Mouse (Mus musculus): ENCODE data around the gene Olfr1062. TPM values are rescaled to one million over a fixed set of nuclear protein-coding genes. Genes with fewer than 3 reads are reported as not detected.
"Not testable (repeated sequence)": the region's sequence is repeated elsewhere in the genome, so short reads cannot be mapped to it uniquely, and the experiment has no call there.

Olfr1062 gene
- total and polyA plus RNA-seq, 2 experiments from 2014 or later, result not detected

DNA sequence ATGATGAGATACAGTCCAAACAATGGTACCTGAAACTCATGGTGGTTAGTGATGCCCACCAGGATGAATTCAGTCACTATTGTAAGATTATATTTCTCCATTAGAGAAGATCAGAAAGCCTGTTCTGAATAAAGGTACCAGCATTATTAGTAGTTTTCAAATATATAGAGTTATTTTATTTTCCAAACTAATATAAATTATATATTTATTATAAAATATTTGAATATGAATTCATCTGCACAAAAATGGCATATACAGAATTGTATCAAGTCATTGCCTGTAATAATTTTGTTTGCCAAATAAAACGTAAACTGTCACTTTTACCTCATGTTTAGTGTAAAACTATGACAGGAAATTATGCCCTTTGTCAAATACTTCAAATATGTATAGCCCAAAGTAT, 12.6 kb downstream of the Olfr1062 start, which contains the start of gene Olfr1061:
Gene Olfr1061 (minus strand): TSS at position 101 of the 400 bp plus-strand sequence.
- Histone ChIP-seq H3K9ac (replicated peaks; ENCODE audit: low read length, poor library complexity, severe bottlenecking) (no peak within 1 kb of the TSS), H3K9me3 (ENCODE audit: low read length) (no peaks in the 10 kb centered on the region), H3K27me3 (ENCODE audit: insufficient read depth, low read length) (no peaks in the 10 kb centered on the region), H3K4me2 (ENCODE audit: low read depth, low read length, poor library complexity, severe bottlenecking) (no peak within 1 kb of the TSS), H3K4me1 (ENCODE audit: insufficient read depth, low read length) (no peaks in the 10 kb centered on the region), H3K4me3 (ENCODE audit: low read depth, low read length) (no peak within 1 kb of the TSS), H3K27ac (ENCODE audit: low read depth, low read length) (no peak within 1 kb of the TSS), H3K36me3 (ENCODE audit: insufficient read depth, low read length) (no peaks in the 10 kb centered on the region)
- ATAC-seq (ENCODE audit: low FRiP score), result no peak
- no peak for TF ChIP-seq CTCF (IDR thresholded peaks at IDR 0.05)
- no peak for DNase-seq (ENCODE audit: low spot score)
- WGBS, result 80% methylated on average over 1 of the region's 1 CpGs

DNA sequence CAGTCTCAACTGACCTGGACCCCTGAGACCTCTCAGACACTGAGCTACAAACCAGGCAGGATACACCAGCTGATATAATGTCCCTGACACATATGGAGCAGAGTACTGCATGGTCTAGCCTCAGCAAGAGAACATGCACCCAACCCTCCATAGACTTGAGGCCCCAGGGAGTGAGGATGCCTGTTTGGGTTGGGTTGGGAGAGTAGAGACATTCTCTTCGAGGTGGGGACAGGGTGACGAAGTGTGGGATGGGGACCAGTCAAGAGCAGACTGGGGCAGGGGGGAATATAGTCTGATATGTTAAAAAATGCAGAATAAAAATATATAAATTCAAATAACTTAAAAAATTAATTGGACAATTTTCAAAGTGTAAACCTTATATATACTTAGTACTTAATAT, 31.4 kb downstream of the Olfr1062 start:
- H3K4me2 ChIP-seq (ENCODE audit: low read depth, low read length, poor library complexity, severe bottlenecking), result no peak overlapping the region
- 88% methylated on average over 2 of the region's 2 CpGs for WGBS
- H3K4me1 ChIP-seq (ENCODE audit: insufficient read depth, low read length), result no peaks in the 10 kb centered on the region
- TF ChIP-seq CTCF (IDR thresholded peaks at IDR 0.05), result no peak
- no peak for ATAC-seq (ENCODE audit: low FRiP score)
- no peak overlapping the region for H3K27ac ChIP-seq (ENCODE audit: low read depth, low read length)
- H3K36me3 ChIP-seq (ENCODE audit: insufficient read depth, low read length), result no peaks in the 10 kb centered on the region
- H3K27me3 ChIP-seq (ENCODE audit: insufficient read depth, low read length), result no peaks in the 10 kb centered on the region
- H3K9me3 ChIP-seq (ENCODE audit: low read length), result no peaks in the 10 kb centered on the region
- DNase-seq (ENCODE audit: low spot score), result no peak
- no peak overlapping the region for H3K9ac ChIP-seq (replicated peaks; ENCODE audit: low read length, poor library complexity, severe bottlenecking)
- no peak overlapping the region for H3K4me3 ChIP-seq (ENCODE audit: low read depth, low read length)

DNA sequence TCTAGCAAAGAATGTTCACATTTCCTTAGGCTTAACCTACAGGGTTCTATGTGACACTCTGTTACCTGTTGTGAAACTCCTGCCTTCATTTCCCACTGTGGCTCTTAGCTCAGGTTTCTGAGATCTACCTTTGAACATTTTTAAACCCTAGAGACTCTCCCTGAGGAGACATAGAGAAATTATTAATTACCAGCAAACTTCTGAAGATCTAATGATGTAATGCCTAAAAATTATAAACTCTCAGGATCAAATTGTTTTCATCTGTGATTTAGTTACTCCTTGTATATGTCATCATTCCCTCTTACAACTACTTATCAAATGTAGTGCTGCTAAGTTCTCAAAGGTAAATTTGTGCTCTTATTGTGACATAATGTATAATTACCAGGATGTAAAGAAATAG, 38.1 kb downstream of the Olfr1062 start, which contains the start of gene Olfr1058:
Gene Olfr1058 (minus strand): TSS at position 101 of the 400 bp plus-strand sequence.
- not testable (repeated sequence) for H3K9me3 ChIP-seq (ENCODE audit: low read length); H3K27me3 ChIP-seq (ENCODE audit: insufficient read depth, low read length); H3K4me3 ChIP-seq (ENCODE audit: low read depth, low read length); DNase-seq (ENCODE audit: low spot score); H3K4me1 ChIP-seq (ENCODE audit: insufficient read depth, low read length); ATAC-seq (ENCODE audit: low FRiP score); H3K27ac ChIP-seq (ENCODE audit: low read depth, low read length); H3K9ac ChIP-seq (replicated peaks; ENCODE audit: low read length, poor library complexity, severe bottlenecking); H3K36me3 ChIP-seq (ENCODE audit: insufficient read depth, low read length); H3K4me2 ChIP-seq (ENCODE audit: low read depth, low read length, poor library complexity, severe bottlenecking)

DNA sequence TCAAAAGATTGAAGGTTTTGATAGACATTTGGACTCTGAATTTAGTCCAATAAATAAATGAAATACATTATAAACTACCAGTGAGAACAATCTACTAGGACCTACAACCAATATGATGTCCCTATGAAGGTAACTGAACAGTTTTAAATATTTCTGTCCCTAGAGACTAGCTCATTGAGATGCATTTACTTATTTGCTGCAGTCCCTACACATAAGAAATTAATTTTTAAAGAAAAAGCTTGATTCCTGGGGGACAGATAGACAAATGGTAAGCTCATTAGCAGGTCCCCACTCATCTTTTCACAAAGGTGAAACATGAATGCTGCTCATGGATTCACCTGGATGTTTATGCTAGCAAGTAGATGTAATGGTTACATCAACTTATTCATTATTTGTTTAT, 48.3 kb downstream of the Olfr1062 start, which contains the start of gene Olfr1057:
Gene Olfr1057 (minus strand): TSS at position 101 of the 400 bp plus-strand sequence.
- Histone ChIP-seq H3K9ac (replicated peaks; ENCODE audit: low read length, poor library complexity, severe bottlenecking) (no peak within 1 kb of the TSS), H3K4me1 (ENCODE audit: insufficient read depth, low read length) (no peaks in the 10 kb centered on the region), H3K4me3 (ENCODE audit: low read depth, low read length) (no peak within 1 kb of the TSS), H3K36me3 (ENCODE audit: insufficient read depth, low read length) (no peaks in the 10 kb centered on the region), H3K9me3 (ENCODE audit: low read length) (no peaks in the 10 kb centered on the region), H3K27me3 (ENCODE audit: insufficient read depth, low read length) (no peaks in the 10 kb centered on the region), H3K27ac (ENCODE audit: low read depth, low read length) (no peak within 1 kb of the TSS), H3K4me2 (ENCODE audit: low read depth, low read length, poor library complexity, severe bottlenecking) (no peak within 1 kb of the TSS)
- no peak for TF ChIP-seq CTCF (IDR thresholded peaks at IDR 0.05)
- no peak for ATAC-seq (ENCODE audit: low FRiP score)
- DNase-seq (ENCODE audit: low spot score), result no peak

Other genes with a start within 250 kb of the Olfr1062 start
- gene Olfr1044, start 248.9 kb downstream of the Olfr1062 start, total RNA-seq (2014; rRNA removed), result not detected in 2 replicates
- not detected in 2 replicates for gene Olfr1044, start 248.9 kb downstream of the Olfr1062 start, polyA plus RNA-seq (2015; fragmentation: Nextera tagmentation; extraction: Ambion mirVana)
- gene Olfr52, start 241.1 kb downstream of the Olfr1062 start, total RNA-seq (2014; rRNA removed), result not detected in 2 replicates
- not detected in 2 replicates for gene Olfr52, start 241.1 kb downstream of the Olfr1062 start, polyA plus RNA-seq (2015; fragmentation: Nextera tagmentation; extraction: Ambion mirVana)
- gene Olfr1045, start 223.7 kb downstream of the Olfr1062 start, total RNA-seq (2014; rRNA removed), result not detected in 2 replicates
- gene Olfr1045, start 223.7 kb downstream of the Olfr1062 start, polyA plus RNA-seq (2015; fragmentation: Nextera tagmentation; extraction: Ambion mirVana), result not detected in 2 replicates
- gene Olfr1046, start 207.4 kb downstream of the Olfr1062 start, total RNA-seq (2014; rRNA removed), result not detected in 2 replicates
- gene Olfr1046, start 207.4 kb downstream of the Olfr1062 start, polyA plus RNA-seq (2015; fragmentation: Nextera tagmentation; extraction: Ambion mirVana), result not detected in 2 replicates
- not detected in 2 replicates for gene Olfr1047, start 195.3 kb downstream of the Olfr1062 start, total RNA-seq (2014; rRNA removed)
- not detected in 2 replicates for gene Olfr1047, start 195.3 kb downstream of the Olfr1062 start, polyA plus RNA-seq (2015; fragmentation: Nextera tagmentation; extraction: Ambion mirVana)
- gene Olfr1048, start 186.5 kb downstream of the Olfr1062 start, total RNA-seq (2014; rRNA removed), result not detected in 2 replicates
- gene Olfr1048, start 186.5 kb downstream of the Olfr1062 start, polyA plus RNA-seq (2015; fragmentation: Nextera tagmentation; extraction: Ambion mirVana), result not detected in 2 replicates
- not detected in 2 replicates for gene Olfr1049, start 168.4 kb downstream of the Olfr1062 start, total RNA-seq (2014; rRNA removed)
- gene Olfr1049, start 168.4 kb downstream of the Olfr1062 start, polyA plus RNA-seq (2015; fragmentation: Nextera tagmentation; extraction: Ambion mirVana), result not detected in 2 replicates
- not detected in 2 replicates for gene Olfr1051, start 147.7 kb downstream of the Olfr1062 start, total RNA-seq (2014; rRNA removed)
- not detected in 2 replicates for gene Olfr1051, start 147.7 kb downstream of the Olfr1062 start, polyA plus RNA-seq (2015; fragmentation: Nextera tagmentation; extraction: Ambion mirVana)
- not detected in 2 replicates for gene Olfr1052, start 134.3 kb downstream of the Olfr1062 start, total RNA-seq (2014; rRNA removed)
- not detected in 2 replicates for gene Olfr1052, start 134.3 kb downstream of the Olfr1062 start, polyA plus RNA-seq (2015; fragmentation: Nextera tagmentation; extraction: Ambion mirVana)
- not detected in 2 replicates for gene Olfr1053, start 111.5 kb downstream of the Olfr1062 start, total RNA-seq (2014; rRNA removed)
- gene Olfr1053, start 111.5 kb downstream of the Olfr1062 start, polyA plus RNA-seq (2015; fragmentation: Nextera tagmentation; extraction: Ambion mirVana), result not detected in 2 replicates
- gene Olfr1054, start 91.3 kb downstream of the Olfr1062 start, total RNA-seq (2014; rRNA removed), result not detected in 2 replicates
- gene Olfr1054, start 91.3 kb downstream of the Olfr1062 start, polyA plus RNA-seq (2015; fragmentation: Nextera tagmentation; extraction: Ambion mirVana), result not detected in 2 replicates
- not detected in 2 replicates for gene Olfr1055, start 76.5 kb downstream of the Olfr1062 start, total RNA-seq (2014; rRNA removed)
- gene Olfr1055, start 76.5 kb downstream of the Olfr1062 start, polyA plus RNA-seq (2015; fragmentation: Nextera tagmentation; extraction: Ambion mirVana), result not detected in 2 replicates
- not detected in 2 replicates for gene Olfr1056, start 64.3 kb downstream of the Olfr1062 start, total RNA-seq (2014; rRNA removed)
- gene Olfr1056, start 64.3 kb downstream of the Olfr1062 start, polyA plus RNA-seq (2015; fragmentation: Nextera tagmentation; extraction: Ambion mirVana), result not detected in 2 replicates
- not detected in 2 replicates for gene Olfr1057, start 48.4 kb downstream of the Olfr1062 start, total RNA-seq (2014; rRNA removed)
- not detected in 2 replicates for gene Olfr1057, start 48.4 kb downstream of the Olfr1062 start, polyA plus RNA-seq (2015; fragmentation: Nextera tagmentation; extraction: Ambion mirVana)
- not detected in 2 replicates for gene Olfr1058, start 38.2 kb downstream of the Olfr1062 start, total RNA-seq (2014; rRNA removed)
- gene Olfr1058, start 38.2 kb downstream of the Olfr1062 start, polyA plus RNA-seq (2015; fragmentation: Nextera tagmentation; extraction: Ambion mirVana), result not detected in 2 replicates
- gene Olfr1061, start 12.7 kb downstream of the Olfr1062 start, total RNA-seq (2014; rRNA removed), result not detected in 2 replicates
- not detected in 2 replicates for gene Olfr1061, start 12.7 kb downstream of the Olfr1062 start, polyA plus RNA-seq (2015; fragmentation: Nextera tagmentation; extraction: Ambion mirVana)
- gene Olfr1065, start 23.8 kb upstream of the Olfr1062 start, total RNA-seq (2014; rRNA removed), result not detected in 2 replicates
- not detected in 2 replicates for gene Olfr1065, start 23.8 kb upstream of the Olfr1062 start, polyA plus RNA-seq (2015; fragmentation: Nextera tagmentation; extraction: Ambion mirVana)
- gene Olfr1066, start 29.5 kb upstream of the Olfr1062 start, total RNA-seq (2014; rRNA removed), result not detected in 2 replicates
- not detected in 2 replicates for gene Olfr1066, start 29.5 kb upstream of the Olfr1062 start, polyA plus RNA-seq (2015; fragmentation: Nextera tagmentation; extraction: Ambion mirVana)
- gene Olfr228, start 60.6 kb upstream of the Olfr1062 start, total RNA-seq (2014; rRNA removed), result not detected in 2 replicates
- not detected in 2 replicates for gene Olfr228, start 60.6 kb upstream of the Olfr1062 start, polyA plus RNA-seq (2015; fragmentation: Nextera tagmentation; extraction: Ambion mirVana)
- not detected in 2 replicates for gene Olfr1076, start 81.7 kb upstream of the Olfr1062 start, total RNA-seq (2014; rRNA removed)
- not detected in 2 replicates for gene Olfr1076, start 81.7 kb upstream of the Olfr1062 start, polyA plus RNA-seq (2015; fragmentation: Nextera tagmentation; extraction: Ambion mirVana)
- not detected in 2 replicates for gene Olfr1079, start 115.7 kb upstream of the Olfr1062 start, total RNA-seq (2014; rRNA removed)
- not detected in 2 replicates for gene Olfr1079, start 115.7 kb upstream of the Olfr1062 start, polyA plus RNA-seq (2015; fragmentation: Nextera tagmentation; extraction: Ambion mirVana)
- not detected in 2 replicates for gene Olfr1080, start 131.5 kb upstream of the Olfr1062 start, total RNA-seq (2014; rRNA removed)
- not detected in 2 replicates for gene Olfr1080, start 131.5 kb upstream of the Olfr1062 start, polyA plus RNA-seq (2015; fragmentation: Nextera tagmentation; extraction: Ambion mirVana)
- gene Olfr1082, start 172.2 kb upstream of the Olfr1062 start, total RNA-seq (2014; rRNA removed), result not detected in 2 replicates
- gene Olfr1082, start 172.2 kb upstream of the Olfr1062 start, polyA plus RNA-seq (2015; fragmentation: Nextera tagmentation; extraction: Ambion mirVana), result not detected in 2 replicates
- not detected in 2 replicates for gene Olfr1084, start 213.0 kb upstream of the Olfr1062 start, total RNA-seq (2014; rRNA removed)
- gene Olfr1084, start 213.0 kb upstream of the Olfr1062 start, polyA plus RNA-seq (2015; fragmentation: Nextera tagmentation; extraction: Ambion mirVana), result not detected in 2 replicates
- not detected in 2 replicates for gene Olfr1085, start 235.3 kb upstream of the Olfr1062 start, total RNA-seq (2014; rRNA removed)
- gene Olfr1085, start 235.3 kb upstream of the Olfr1062 start, polyA plus RNA-seq (2015; fragmentation: Nextera tagmentation; extraction: Ambion mirVana), result not detected in 2 replicates

Measured in midbrain, postnatal 0 days (tissue).